Mouse (Mus musculus) kidney, adult 2 months (tissue): Measurements from ENCODE around the gene Nme4.

Source experiments
- CTCF ChIP-seq: fragments of 200-500 bp; conservative IDR thresholded peaks from 2 replicates; pipeline ENCODE4 v1.5.1; 2011; ENCODE audit warnings: low read depth, mild to moderate bottlenecking, control low read depth, low read length, moderate library complexity, mixed read lengths; ENCODE audit not compliant: insufficient read depth, insufficient read length
- POLR2A ChIP-seq: fragments of 200-500 bp; IDR thresholded peaks from one replicate; pipeline ENCODE4 v1.6.1; 2011; ENCODE audit warnings: low read depth, low read length, control low read depth

DNA sequence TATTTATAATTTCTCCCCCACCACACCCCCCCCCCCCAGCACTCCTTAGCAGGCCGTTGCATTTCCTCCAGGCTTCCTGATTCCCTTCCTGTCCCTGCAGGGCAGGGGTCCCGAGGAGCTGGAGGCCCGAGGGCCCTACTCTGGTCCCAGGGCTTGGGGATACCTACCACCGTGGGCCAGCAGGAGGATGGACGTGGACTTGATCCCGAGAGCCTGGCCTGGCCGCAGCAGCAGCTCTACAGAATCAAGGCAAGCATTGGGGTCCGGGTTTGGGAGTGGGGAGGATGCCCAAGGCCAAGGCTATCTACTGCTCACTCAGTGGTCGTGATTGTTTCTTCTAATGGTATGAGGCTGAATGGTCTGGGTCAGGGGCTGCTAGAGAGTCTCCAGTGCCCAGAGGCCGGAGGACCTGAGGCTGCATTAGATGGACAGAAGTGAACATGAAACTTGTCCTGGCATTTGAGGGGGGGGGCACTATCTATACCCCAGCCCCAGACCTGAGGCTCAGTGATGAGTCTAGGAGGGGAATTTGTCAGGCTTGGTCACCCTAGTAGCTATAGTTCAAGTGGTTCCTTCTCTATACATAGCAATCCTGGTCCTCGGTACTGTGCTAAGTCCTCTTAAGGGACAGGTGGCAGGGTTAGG, 41.8 kb upstream of the Nme4 start:
- TF ChIP-seq POLR2A (no peak), CTCF (no peak)
